Mouse (Mus musculus) left cerebral cortex, postnatal 36 days (tissue): ENCODE results near the gene Spred1. TPM values are rescaled to one million over a fixed set of nuclear protein-coding genes. Genes with fewer than 3 reads are reported as not detected.

Experiments used
- DNase-seq, 2 experiments: peaks; one replicate each; pipeline ENCODE4 v3.0.0; 2021 to 2022; ENCODE audit warnings: low spot score in 2 of 2, mixed read lengths in 1 of 2
- intact Hi-C: fragments of 180-260 bp; cut with DNase I; formaldehyde crosslinking; loops from one replicate; pipeline ENCODE4 v1.15.1; 2025
- total RNA-seq, 2 experiments: library from RNA; stranded (reverse); gene quantifications; 2 replicates each; pipeline ENCODE4 v1.2.3; 2021

Gene Spred1
- total RNA-seq: 100 to 1,000 TPM; 121 to 162 TPM

DNA sequence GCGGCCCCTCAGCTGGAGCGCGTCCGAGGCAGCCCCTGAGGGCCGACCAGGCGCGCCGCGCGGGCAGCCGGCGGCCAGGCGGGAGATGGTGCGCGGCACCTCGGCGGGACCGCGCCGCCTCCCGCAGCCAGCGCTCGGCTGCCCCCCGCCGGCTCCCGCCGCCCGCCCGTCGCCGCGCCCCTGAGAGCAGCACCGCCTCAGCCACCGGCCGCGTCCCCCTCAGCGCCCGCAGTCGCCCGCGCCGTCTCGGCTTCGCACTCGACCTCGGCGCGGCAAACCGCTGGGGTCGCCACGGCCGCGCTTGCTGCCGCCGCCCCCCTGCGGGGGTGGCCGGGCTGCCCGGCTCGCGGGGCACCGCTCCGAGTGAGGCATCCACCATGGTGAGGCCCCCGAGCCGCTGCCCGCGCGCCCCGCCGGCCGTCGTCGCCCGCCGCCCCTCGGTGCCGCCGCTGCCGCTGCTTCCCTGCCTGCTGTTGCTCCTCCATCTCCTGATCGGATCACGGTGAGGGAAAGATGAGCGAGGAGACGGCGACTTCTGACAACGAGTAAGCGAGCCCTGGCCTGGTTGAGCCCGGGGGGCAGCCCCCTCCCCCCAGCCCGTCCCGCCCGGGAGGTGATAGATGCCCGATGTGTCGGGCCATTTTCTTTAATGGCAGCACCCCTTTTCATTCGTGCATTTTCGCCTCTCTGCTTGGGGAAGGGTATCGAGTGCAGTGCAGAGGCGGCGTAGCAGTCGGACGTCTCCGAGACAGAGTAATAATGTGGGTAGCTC lies at the start of gene Spred1:
Gene Spred1, plus strand, starts transcription at position 163 of the 772 bp plus-strand sequence.
- peak in 1 of 2 experiments; percentile 38 for DNase-seq
- intact Hi-C loops: loop anchor here (2.0 kb wide), 3 partner anchors 103 to 207 kb away; no protein-coding TSS in a partner anchor

DNA sequence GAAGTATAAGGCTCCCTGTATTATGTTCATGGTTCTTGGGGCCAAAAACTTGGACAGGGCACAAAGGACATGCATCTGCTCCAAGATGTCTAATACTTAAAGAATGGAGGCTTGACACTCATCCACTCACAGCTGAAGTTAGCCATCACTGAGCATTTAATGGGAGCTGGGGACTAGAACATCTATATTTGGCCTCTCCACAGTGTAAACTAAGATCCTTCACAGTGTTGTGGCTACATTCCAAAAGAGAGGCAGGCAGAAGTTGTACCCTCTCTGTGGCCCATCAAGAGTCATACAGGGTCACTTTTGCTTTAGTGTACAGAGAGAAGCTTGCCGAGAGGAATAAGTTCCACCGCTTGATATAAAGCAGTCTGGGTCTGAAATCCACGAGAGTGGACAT lies 49.6 kb upstream of the Spred1 start:
- DNase-seq: no peak
- intact Hi-C loops: no loop called here

DNA sequence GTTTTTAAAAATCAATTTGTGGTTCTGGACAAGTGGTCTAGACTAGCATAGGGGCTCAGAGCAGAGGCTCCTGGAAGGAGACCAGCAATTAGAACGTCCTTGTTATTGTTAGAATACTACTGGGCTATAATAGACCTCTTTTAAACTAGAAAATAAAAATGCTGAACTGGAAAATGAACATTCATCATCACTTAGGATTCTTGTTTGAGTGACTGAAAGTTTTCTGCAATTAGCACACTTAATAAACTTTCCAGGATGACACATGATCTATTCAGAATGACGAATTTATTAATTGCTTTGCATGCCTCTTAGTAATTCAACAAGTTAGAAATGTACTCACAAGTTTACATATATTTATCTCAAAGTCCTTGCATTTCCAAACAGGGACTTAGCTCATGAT lies 42.5 kb upstream of the Spred1 start:
- DNase-seq: no peak
- intact Hi-C loops: no loop called here

- DNase-seq: no peak
- intact Hi-C loops: no loop called here
Observed at GRCm38 (mm10) chr2:117079621-117080020, 41.6 kb upstream of the Spred1 start.

GRCm38 (mm10) chr2:117086002-117086765 lies 35.0 kb upstream of the Spred1 start:
- intact Hi-C loops: no loop called here
- no peak for DNase-seq

GRCm38 (mm10) chr2:117086766-117087457 lies 34.3 kb upstream of the Spred1 start:
- intact Hi-C loops: no loop called here
- no peak for DNase-seq

GRCm38 (mm10) chr2:117087458-117087820 lies 33.7 kb upstream of the Spred1 start:
- intact Hi-C loops: no loop called here

GRCm38 (mm10) chr2:117089482-117089881 lies 31.7 kb upstream of the Spred1 start:
- intact Hi-C loops: no loop called here
- no peak for DNase-seq

More at GRCm38 (mm10) chr2:117087458-117087820, 33.7 kb upstream of the Spred1 start:
- DNase-seq: no peak

DNA sequence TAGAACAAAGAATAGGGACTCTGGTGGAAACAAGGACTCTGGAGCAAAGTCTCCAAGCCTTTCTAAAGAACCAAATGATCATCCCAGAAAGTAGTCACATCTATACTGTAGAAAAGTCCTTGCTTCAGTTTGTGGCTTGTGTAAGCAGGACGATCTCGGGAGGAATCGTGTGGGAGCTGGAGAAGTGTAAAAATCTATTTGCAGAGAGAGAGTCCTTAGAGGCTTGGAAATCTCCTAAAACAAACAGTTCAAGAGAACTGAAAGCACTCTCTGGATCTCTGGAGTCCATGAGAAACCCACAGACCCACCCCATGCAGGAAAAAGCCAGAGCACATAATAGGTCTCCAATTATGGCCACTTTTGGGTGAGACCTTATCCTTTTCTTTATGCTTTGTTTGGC lies 31.1 kb upstream of the Spred1 start:
- no peak for DNase-seq
- intact Hi-C loops: no loop called here

GRCm38 (mm10) chr2:117092946-117093401 lies 28.2 kb upstream of the Spred1 start:
- intact Hi-C loops: no loop called here
- no peak for DNase-seq

DNA sequence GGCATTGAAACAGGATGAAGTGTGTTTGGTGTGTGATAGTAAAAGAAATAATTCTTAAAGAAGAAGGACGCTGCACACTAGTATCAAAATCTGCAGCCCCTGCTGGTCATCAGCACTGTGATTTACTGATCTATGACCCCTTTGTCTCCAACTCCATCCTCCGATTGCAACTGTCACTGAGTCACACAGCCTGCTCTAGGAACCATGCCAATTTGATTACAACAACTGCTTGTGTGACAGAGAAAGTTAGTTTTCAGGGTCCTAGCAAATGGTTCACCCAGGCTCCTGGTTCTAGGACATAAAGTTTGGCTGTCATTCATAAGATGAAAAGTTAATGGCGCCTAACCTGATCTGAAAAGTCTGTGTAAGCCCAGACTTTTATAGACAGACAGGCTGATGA lies 25.7 kb upstream of the Spred1 start:
- intact Hi-C loops: no loop called here
- DNase-seq: no peak

- intact Hi-C loops: no loop called here
- no peak for DNase-seq
Observed at GRCm38 (mm10) chr2:117097305-117097704, 23.9 kb upstream of the Spred1 start.

DNA sequence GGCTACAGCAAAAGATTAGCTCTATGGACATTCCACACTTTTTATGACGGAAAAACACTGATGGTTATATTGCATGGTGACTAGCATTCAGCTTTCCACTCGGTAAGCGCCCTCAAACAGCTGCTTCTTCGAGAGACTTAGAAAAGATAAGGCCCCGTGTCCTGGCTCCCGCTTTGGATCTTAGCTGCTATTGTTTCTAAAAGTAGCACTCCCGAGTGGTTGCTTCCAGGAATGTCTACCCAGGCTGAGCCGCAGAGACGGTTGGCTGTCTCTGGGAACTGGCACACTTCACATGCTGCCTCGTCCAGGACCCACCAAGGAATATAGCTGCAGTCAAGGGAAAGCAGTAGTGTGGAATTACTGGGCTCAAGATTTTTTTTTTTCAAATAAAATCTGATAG lies 21.9 kb upstream of the Spred1 start:
- DNase-seq: no peak
- intact Hi-C loops: no loop called here

GRCm38 (mm10) chr2:117103461-117103860 lies 17.7 kb upstream of the Spred1 start:
- intact Hi-C loops: no loop called here
- DNase-seq: no peak

GRCm38 (mm10) chr2:117105407-117105806 lies 15.8 kb upstream of the Spred1 start:
- no peak for DNase-seq
- intact Hi-C loops: no loop called here

GRCm38 (mm10) chr2:117108059-117108458 lies 13.1 kb upstream of the Spred1 start:
- DNase-seq: no peak
- intact Hi-C loops: no loop called here

GRCm38 (mm10) chr2:117109296-117109695 lies 11.9 kb upstream of the Spred1 start:
- DNase-seq: no peak
- intact Hi-C loops: no loop called here

GRCm38 (mm10) chr2:117110355-117110866 lies 10.8 kb upstream of the Spred1 start:
- DNase-seq: no peak
- intact Hi-C loops: no loop called here

DNA sequence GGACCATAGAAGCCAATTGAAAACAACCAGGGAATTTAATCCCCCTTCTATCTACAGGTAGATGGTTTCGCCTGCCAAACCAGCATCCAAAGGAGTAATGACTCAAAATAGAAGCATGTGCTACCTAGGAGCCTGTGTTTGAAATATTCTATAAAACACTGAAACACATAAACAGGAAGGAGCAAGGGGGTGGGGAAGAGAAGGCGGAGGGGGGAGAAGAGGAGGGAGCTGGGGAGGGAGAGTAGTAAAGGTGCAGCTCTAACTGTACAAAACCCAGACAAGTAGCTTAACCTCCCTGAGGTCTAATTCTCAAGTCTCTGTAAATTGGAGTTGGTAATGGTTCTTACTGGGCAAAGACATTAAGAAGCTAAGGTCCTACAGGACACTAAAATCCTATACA lies 7.9 kb upstream of the Spred1 start:
- intact Hi-C loops: no loop called here
- no peak for DNase-seq

GRCm38 (mm10) chr2:117113762-117114161 lies 7.4 kb upstream of the Spred1 start:
- intact Hi-C loops: no loop called here
- DNase-seq: no peak
